Mouse (Mus musculus) cortical plate, adult 2 months (tissue): ENCODE measurements around the gene Fgd5.

Experiments
- CTCF ChIP-seq: fragments of 200-500 bp; IDR thresholded peaks from 2 replicates; pipeline ENCODE4 v1.5.1; 2011; ENCODE audit warnings: mild to moderate bottlenecking, control low read depth, low read length; ENCODE audit not compliant: insufficient read depth; ENCODE audit errors: extremely low read depth
- POLR2A ChIP-seq: fragments of 200-500 bp; IDR thresholded peaks from 2 replicates; pipeline ENCODE4 v1.6.1; 2011; ENCODE audit warnings: mild to moderate bottlenecking, low read length, control low read depth; ENCODE audit not compliant: insufficient read depth; ENCODE audit errors: extremely low read depth

GRCm38 (mm10) chr6:92004137-92004805, 25.6 kb downstream of the Fgd5 start:
- no peak for TF ChIP-seq CTCF
- no peak for TF ChIP-seq POLR2A
